Mouse (Mus musculus) neural tube, embryonic 15.5 days (tissue): Measurements from ENCODE around the gene Arntl2. TPM values are rescaled to one million over a fixed set of nuclear protein-coding genes. Genes with fewer than 3 reads are reported as not detected.

Experiments
- ATAC-seq: fragments of 200-750 bp; cut with Nextera tagmentation; 2 replicates; pipeline ENCODE4 v1.8.0; 2017; ENCODE audit warnings: mild to moderate bottlenecking, moderate TSS enrichment, moderate library complexity; ENCODE audit not compliant: low FRiP score
- H3K27ac ChIP-seq: fragments of 300-500 bp; sonication (generic); replicated peaks from 2 replicates; pipeline ENCODE4 v1.5.1; 2015; ENCODE audit warnings: mild to moderate bottlenecking, inconsistent platforms
- H3K27me3 ChIP-seq: fragments of 300-500 bp; sonication (generic); replicated peaks from 2 replicates; pipeline ENCODE4 v1.6.1; 2015; ENCODE audit warnings: inconsistent platforms
- H3K36me3 ChIP-seq: fragments of 300-500 bp; sonication (generic); 2 replicates; pipeline ENCODE4 v1.6.1; 2015; ENCODE audit warnings: inconsistent platforms
- H3K4me1 ChIP-seq: fragments of 300-500 bp; sonication (generic); 2 replicates; pipeline ENCODE4 v1.6.1; 2015; ENCODE audit warnings: inconsistent platforms
- H3K4me2 ChIP-seq: fragments of 300-500 bp; sonication (generic); 2 replicates; pipeline ENCODE4 v1.6.1; 2015; ENCODE audit warnings: inconsistent platforms, mild to moderate bottlenecking, moderate library complexity
- H3K4me3 ChIP-seq: fragments of 300-500 bp; sonication (generic); replicated peaks from 2 replicates; pipeline ENCODE4 v1.5.1; 2015; ENCODE audit warnings: mild to moderate bottlenecking, inconsistent platforms
- H3K9ac ChIP-seq: fragments of 300-500 bp; sonication (generic); replicated peaks from 2 replicates; pipeline ENCODE4 v1.6.1; 2015; ENCODE audit warnings: mild to moderate bottlenecking, inconsistent platforms
- H3K9me3 ChIP-seq: fragments of 300-500 bp; sonication (generic); replicated peaks from 2 replicates; pipeline ENCODE4 v1.6.1; 2016; ENCODE audit warnings: inconsistent platforms
- WGBS: fragments of 180-500 bp; shearing (Covaris S2); methylation state at CpG from one replicate; pipeline ENCODE4 v1.1.7; 2015; ENCODE audit warnings: mixed read lengths; 5-methylcytosine and 5-hydroxymethylcytosine counted together
- polyA plus RNA-seq: library from polyadenylated mRNA; unstranded; fragments of >200 nt; fragmentation: Nextera tagmentation; extraction: Ambion mirVana; gene quantifications from 2 replicates; pipeline ENCODE4 v1.2.1, GENCODE M21; 2015

Arntl2 gene
- polyA plus RNA-seq, 1 experiment from 2014 or later, result 4.1 TPM

GRCm38 (mm10) chr6:146880296-146880695 lies 84.4 kb downstream of the Arntl2 start:
- Histone ChIP-seq H3K9me3 (no peaks in the 10 kb centered on the region), H3K27ac (no peak overlapping the region), H3K27me3 (no peaks in the 10 kb centered on the region), H3K4me2 (no peak overlapping the region), H3K4me3 (no peak overlapping the region), H3K36me3 (no peaks in the 10 kb centered on the region), H3K9ac (no peak overlapping the region), H3K4me1 (no peaks in the 10 kb centered on the region)
- WGBS, result 88% methylated on average over 4 of the region's 4 CpGs
- ATAC-seq, result no peak

- WGBS, result 68% methylated on average over 13 of the region's 13 CpGs
- no peak for ATAC-seq
- Histone ChIP-seq H3K4me1 (0 out of 2 replicates have a peak, but pooled peaks cover 4% of the 10 kb centered on the region), H3K27me3 (no peaks in the 10 kb centered on the region; the same call in 1 of the 2 replicates), H3K4me2 (no peak overlapping the region), H3K36me3 (no peaks in the 10 kb centered on the region), H3K27ac (no peak overlapping the region), H3K9ac (no peak overlapping the region), H3K4me3 (no peak overlapping the region), H3K9me3 (no peaks in the 10 kb centered on the region)
Measured at GRCm38 (mm10) chr6:146881896-146882770, 86.3 kb downstream of the Arntl2 start.

Other genes starting within 250 kb of the Arntl2 start
- 39.8 and 57.3 TPM in 2 replicates for gene Fgfr1op2, start 218.9 kb upstream of the Arntl2 start, polyA plus RNA-seq
- gene Ints13, start 218.2 kb upstream of the Arntl2 start, polyA plus RNA-seq, result 40.5 and 51.7 TPM in 2 replicates
- gene Med21, start 153.5 kb upstream of the Arntl2 start, polyA plus RNA-seq, result 124 and 135 TPM in 2 replicates
- gene Tm7sf3, start 153.2 kb upstream of the Arntl2 start, polyA plus RNA-seq, result 29.3 and 31.3 TPM in 2 replicates
- 12.1 and 13.2 TPM in 2 replicates for gene Stk38l, start 71.1 kb upstream of the Arntl2 start, polyA plus RNA-seq
- gene Smco2, start 54.0 kb downstream of the Arntl2 start, polyA plus RNA-seq, result not detected in 2 replicates
- 12.8 and 15.8 TPM in 2 replicates for gene Ppfibp1, start 92.4 kb downstream of the Arntl2 start, polyA plus RNA-seq
- gene 1700034J05Rik, start 158.4 kb downstream of the Arntl2 start, polyA plus RNA-seq, result not detected in 2 replicates
- 0.88 and 0.95 TPM in 2 replicates for gene Rep15, start 236.5 kb downstream of the Arntl2 start, polyA plus RNA-seq
- gene Mrps35, start 246.7 kb downstream of the Arntl2 start, polyA plus RNA-seq, result 83.9 and 92.8 TPM in 2 replicates